Mouse (Mus musculus) brain, adult 2 months (tissue): Measurements from ENCODE around the gene Fam20c.

Experiments used
- DNase-seq: peaks from one replicate; pipeline ENCODE4 v3.0.0; 2011; ENCODE audit warnings: low read depth, low spot score

The Fam20c gene

DNA sequence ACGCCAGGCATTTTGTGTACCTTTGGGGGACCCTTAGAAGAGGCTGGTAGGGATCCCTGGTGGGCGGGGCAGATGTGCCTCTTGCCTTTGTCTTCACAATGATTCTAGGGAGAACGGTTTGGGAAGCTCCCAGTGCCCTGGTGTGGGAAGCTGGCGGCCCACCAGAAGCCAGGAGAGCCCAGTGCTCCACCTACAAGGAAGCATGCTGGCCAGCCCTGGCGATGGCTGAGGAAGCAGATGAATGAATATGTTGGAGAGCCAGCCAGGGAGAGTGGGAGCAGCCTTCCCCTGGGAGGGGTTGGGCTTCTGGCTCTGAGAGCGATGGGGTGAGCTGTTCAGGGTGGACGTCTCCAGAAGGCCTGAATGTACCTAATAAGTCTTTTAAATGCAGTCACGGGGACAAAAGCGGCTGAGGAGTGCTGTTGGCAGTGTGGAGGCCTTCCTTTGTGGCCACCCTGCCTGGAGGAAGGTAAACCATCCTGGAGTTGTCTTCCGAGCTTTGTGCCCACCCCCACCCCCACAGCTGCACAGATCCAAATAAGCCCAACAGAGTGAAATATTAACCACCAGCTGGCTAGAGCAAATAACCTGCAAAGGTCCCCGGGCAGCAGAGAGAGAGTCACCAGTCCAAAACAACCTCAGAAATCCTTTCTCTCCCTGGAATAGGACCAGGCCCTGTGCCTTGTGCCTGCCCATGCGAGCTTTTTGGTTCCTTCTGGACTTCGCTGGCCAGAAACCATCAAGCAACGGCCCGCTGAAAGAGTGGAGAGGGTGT is 2.2 kb downstream of the Fam20c start:
- DNase-seq: peak; percentile 68

DNA sequence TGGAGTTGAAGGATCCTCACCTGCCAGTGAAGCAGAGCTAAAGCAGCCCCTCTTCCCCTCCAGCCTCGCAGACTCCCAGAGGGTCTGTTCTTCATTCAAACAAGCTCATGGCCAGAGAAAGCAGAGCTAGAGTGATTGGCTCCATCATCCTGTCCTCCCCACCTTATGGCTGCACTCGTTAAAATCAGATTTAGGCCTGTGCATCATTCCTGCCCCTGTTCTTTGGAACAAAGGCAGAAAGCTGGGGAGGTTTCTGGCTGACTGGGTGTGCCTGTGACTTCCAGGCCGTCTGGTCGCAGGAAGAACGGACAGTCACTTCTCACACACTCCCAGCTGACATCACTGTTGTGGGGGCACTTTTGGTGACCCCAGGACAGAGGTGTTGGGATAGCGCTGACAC is 2.8 kb downstream of the Fam20c start:
- DNase-seq: no peak

DNA sequence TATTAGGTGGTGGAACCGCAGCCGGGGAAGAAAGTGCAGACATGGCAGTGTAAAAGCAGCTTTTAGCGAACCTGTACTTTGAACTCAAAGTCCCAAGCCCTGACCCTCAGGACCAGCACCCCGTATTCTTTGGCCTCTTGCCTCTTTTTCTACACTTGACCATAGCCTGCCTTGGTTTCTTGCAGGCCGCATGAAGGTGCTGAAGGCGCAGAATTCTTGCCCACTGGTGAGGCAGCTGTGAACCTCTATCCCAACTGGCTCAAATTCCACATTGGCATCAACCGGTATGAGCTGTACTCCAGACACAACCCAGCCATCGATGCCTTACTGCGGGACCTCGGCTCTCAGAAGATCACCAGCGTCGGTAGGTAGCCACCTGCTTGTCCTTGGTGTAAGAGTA is 3.3 kb downstream of the Fam20c start:
- no peak for DNase-seq

DNA sequence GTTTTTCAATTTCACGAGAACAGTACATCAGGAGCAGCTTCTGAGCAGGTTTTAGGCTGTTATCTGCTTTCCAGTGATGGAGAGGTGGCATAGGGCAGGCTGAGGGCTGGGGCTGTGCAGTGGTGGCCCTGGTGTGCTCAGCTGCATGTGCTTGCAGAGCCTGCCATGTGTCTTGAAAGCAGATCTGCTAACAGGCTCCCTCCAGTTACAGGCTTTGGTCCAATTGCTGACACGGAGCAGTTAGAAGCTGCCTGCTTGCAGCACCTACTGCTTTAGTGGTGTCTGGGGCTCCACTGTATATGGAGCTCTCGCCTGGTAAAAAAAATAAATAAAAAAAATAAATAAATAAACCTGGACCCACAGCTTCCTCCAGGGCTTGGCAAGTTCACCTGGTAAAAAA is 4.2 kb downstream of the Fam20c start:
- peak; percentile 54 for DNase-seq

DNA sequence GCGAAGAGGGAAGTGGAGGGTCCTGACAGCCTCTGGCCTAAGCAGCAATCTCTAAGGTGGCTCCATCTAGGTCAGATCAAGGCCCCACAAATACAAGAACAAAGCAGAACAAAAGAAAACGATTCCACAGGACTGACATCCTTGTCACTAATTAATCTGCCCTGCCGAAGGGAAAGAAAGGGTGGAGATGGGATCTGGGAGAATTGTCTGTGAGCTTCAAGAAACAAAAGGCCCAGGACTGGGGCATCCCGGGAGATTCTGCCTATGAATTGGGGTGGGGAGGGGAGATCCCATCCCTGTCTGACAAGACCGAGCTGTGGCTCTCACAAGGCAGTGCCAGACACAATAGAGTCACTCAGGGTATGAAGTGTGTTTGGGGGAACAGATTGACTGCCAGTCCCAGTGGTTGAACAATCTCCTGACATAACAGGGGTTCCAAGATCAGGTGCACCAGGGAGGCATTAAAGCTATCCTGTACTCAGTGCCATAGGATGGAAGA is 7.6 kb downstream of the Fam20c start:
- no peak for DNase-seq

DNA sequence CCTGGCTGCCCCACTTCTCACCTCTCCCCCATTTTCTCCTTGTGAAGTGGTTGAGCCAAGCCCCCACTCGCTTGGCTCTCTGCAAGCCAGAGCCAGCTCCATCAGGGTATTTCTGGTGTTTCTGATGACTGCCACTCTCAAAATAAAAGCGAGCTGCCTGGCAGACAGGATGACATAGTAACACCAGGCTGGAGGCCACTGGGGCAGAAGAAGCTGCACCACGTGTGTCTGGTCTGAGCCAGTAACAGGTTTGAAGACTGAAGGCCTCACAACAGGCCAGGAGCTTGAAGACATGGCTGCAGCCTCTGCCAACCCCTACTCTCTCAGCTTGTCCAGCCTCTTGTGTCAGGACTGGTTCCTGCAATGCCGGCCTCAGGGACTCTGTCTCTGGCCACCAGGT is 8.0 kb downstream of the Fam20c start:
- no peak for DNase-seq

DNA sequence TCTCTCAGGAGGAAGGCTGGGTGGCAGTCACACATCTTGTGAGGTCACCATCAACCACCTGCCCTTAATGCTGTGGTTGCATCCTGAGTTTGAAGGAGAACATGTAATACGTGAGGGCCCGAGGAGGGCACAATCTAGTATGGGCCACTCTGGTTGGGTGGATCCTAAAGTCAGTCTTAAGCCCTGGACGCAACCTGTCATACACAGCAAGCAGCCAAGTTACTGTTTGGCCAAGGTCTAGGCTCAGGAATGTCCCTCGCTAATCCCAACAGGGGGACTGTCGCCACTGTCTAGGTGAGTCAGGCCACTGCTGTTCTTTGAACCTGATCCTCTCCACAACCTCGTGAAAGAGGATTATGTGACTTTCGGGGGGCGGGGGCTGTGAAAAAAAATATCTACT is 10.3 kb downstream of the Fam20c start:
- no peak for DNase-seq

DNA sequence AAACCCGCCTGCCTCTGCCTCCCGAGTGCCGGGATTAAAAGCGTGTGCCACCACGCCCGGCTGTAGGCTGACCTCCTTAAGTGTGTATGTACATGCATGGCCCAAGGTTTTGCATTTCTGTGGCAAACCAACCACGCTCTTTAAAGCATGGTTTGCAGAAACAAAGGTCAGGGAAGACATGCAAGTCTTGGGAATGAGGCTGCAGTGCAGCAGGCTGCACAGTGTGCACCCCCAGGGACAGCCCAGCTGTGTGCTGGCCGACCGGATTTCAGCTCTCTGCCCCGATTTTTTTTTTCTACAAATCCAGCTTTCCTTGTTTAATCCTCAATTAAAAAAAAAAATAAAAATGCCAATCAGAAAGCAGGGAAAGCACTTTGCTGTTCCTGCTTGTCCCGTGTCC is 13.3 kb downstream of the Fam20c start:
- no peak for DNase-seq

DNA sequence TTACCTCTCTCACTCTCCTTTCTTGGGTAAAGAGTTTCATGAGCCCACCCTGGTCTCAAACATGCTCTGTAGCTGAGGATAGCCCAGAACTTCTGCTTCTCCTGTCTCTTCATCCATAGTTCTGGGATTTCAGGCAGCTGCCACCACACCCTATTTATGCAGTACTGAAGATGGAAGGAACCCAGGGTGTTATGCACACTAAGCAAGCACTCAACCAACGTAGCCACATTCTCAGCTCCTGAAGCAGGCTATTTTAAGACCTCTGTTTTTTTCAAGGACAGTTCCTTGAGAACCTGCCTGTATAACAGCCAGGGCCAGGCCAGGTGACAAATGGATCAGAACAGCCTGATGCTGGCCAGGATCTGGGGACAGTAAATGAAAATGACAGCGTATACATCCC is 14.4 kb downstream of the Fam20c start:
- peak; percentile 41 for DNase-seq

DNA sequence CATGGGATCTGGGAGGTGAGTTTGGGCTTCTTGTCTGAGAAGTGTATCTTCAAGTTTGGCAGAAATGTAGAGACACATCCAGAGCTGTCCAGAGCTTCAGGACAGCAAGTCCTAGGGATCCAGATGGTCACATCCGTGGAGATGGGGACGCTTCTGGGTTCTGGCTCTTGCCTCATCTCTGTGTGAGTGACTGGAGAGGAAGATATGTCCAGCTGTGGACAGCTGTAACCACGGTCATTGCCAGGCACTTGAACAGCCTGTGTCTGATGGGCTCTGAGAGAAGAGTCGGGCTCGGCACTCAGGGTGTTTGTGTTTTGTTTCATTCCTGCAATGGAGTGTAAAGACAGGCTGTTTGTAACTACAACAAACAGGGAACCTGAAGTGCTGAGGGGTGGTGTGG is 14.8 kb downstream of the Fam20c start:
- no peak for DNase-seq

DNA sequence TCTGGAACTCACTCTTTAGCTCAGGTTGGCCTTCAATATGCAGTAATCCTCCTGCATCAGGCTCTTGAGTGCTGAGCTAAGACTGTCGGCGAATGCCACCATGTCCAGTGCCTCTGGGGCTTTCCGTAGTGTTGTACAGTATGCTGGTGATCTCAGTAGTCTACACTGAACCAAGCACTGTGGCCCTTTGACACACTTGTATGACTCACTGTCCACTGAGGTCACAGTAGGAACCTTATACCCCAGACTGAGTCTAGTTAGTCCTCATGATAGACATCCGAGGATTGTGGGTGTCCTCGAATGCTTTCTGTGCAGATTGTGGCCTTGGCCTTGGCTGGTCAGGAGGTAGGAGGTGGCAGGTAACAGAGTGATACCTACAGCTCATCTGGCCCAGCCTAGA is 20.8 kb downstream of the Fam20c start:
- DNase-seq: no peak

DNA sequence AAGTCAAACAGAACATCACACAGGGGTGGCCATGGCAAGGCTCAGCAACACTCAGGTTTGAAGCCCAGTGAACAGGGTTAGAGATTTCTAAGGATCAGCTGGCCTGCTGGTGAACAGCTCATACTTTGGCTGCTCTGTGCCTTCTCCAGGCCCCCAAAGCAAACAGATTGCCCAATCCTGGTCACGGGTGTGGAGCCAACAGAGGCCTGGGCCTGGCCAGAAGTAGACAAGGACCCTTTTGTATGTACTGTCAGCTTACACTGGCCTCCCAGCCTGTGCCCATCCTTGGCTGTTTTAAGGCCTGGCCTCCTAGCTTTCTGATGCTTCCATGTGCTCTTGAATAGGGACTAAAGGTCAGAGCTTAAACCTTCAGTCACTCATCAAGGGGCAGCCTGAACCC is 22.0 kb downstream of the Fam20c start:
- DNase-seq: peak; percentile 86

DNA sequence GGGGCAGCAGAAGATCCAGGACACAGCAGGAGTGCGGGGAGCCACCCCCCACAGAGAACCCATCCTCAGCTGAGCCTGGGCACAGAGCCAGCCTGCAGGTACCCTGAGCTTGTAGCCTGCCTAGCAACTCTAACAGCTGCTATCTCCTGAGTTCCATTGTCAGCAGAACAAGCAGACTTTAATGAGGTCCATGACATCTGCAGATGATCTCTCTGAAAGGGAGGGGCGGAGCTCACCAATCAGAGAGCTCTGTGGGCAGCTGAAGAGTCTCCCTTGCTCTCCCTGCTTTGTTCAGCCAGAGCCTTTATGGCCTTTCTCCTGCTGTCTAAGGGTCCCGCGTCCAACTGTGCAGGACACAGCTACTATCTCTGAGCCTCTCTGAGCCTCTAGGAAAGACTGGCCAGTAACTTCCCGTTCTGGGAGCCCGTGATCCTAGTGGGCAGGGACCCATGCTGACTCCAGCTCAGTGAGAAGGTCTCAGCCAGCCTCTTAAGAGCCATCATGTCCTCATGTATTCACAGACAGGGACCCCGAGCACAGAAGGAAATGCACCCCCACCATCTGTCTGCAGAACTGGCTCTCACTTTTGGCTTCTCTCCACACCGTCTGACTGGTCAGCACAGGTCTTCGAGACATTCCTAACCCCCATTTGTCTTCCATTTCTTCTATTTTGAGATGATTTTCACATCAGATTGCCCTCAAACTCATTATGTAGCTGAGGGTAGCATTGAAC is 24.6 kb downstream of the Fam20c start:
- peak; percentile 85 for DNase-seq

DNA sequence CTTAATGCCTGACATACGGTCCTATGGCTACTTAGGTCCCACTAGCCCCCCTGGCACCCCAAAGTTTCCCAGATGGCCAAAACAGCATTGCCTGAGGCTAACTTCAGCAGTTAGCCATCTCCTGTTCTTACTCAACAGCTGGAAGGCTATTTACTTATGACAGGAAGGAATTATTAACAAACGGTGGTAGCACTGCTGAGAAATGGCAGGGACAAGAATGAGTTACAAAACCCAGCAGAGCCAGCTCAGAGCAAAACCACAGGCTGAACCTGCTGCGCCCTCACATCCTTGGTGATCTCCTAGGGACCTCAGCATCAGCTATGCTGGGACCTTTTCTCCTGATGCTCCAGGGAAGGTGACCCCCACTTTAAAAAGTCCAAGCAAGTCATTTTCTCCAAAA is 25.3 kb downstream of the Fam20c start:
- DNase-seq: no peak

DNA sequence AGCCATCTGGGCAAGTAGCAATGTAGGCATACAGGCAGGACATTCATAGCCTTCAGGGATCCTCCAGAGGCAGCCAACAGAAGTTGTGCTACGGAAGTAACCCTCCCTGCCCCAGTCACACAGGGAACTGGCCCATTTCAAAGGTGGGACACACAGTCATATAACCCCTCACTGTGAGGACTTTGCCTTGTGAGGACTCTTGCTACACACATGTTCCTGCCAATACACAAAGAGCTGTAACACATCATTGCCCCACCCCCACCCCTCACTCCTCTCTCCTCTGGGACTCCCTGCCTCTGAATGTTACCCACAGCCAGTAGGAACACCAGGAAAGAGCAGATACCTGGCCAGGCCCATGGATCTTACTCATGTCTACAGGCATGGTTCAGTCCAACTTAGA is 28.4 kb downstream of the Fam20c start:
- no peak for DNase-seq

DNA sequence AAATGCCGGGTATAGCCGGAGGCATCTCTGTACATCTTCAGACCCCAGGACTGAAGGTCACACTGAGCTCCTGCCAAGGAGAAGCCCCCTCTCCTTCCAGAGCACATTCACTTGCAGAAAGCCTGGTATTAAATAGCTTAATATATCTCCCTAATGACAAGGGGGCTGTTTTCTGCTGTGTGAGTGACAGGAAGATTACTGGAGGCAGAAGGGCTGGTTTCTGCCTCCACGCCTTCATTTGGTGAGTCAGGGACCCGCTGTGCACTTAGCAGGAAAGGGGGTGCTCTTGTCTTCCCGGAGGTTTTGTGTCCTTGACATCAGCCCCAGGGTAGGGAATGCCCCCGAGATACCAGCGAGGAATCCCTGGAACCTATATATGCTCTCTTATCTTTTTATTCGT is 28.9 kb downstream of the Fam20c start:
- peak; percentile 83 for DNase-seq

DNA sequence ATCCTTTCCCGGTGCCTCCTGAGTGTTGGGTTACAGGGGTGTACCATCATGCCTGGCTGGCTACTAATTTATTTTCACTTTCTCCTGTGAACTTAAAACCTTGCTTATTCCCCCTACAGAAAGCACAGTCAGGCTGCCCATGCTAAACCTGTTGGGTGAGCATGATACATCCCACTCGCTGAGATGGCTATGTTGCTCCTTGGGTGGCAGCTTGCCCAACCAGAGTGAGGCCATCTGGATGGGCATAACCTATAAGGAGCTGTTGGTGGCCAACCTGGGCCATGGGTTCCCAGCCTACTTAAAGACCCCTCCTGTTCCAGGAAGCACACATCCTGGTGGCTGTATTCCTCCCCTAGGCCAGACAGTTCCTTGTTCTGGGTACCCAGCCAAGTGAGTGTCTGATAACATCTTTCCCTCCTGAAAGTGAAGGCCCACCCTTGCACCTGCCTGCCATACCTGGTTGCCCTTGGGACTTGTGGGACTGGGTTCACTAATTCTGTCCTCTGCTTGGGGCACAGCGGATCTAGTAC is 31.7 kb downstream of the Fam20c start:
- DNase-seq: no peak

DNA sequence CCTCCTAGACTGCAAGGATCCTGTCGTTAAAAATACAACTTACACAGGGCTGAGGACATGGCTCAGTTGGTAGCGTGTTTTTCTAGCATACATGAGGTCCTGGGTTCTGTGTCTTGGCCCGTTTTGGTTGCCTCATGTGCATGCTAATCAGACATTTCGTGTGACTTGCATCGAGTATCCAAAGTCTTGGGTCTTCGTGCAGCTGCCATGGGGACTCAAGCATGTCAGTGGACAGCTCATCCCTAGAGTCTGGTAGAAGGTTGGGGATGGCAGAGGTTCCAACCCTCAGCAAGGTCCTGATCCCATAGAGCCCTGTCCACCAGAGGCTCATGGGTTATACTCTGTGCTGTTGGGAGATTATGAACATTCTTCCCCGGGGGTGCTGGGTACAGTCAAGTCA is 33.3 kb downstream of the Fam20c start:
- DNase-seq: no peak

DNA sequence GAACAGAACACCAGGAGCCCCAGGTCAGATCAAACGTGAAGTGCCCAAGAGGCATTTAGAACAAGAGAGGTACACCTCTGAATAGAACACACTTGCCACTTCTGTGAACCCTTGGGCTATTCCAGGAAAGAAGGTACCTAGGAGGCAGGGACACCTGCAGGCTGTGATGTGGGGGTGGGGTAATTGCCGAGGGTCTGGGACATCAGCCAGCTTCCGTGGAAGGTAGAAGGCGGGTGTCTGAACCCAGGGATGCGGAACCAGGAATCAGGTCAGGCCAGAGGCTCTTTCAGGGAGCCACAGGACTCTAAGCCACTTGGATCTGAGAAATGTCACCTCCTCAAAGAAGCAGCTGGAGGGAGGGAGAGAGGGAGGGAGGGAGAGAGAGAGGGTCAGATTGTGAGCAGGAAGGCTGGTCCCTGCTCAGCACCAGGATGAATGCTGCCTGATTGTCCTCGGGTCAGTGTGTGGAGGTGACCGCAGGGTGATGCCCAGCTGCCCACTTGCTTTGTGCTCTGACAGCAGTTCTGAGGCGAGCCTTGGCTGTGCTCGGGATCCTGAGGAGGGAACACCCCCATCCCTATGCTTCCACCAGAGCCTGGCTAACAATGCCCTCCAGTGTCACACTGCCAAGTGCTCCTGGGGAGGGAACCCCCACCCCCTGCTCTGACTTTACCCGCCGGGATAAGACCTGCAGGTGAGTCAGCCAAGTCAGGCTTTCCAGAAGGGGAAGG is 34.3 kb downstream of the Fam20c start:
- DNase-seq: peak; percentile 62

DNA sequence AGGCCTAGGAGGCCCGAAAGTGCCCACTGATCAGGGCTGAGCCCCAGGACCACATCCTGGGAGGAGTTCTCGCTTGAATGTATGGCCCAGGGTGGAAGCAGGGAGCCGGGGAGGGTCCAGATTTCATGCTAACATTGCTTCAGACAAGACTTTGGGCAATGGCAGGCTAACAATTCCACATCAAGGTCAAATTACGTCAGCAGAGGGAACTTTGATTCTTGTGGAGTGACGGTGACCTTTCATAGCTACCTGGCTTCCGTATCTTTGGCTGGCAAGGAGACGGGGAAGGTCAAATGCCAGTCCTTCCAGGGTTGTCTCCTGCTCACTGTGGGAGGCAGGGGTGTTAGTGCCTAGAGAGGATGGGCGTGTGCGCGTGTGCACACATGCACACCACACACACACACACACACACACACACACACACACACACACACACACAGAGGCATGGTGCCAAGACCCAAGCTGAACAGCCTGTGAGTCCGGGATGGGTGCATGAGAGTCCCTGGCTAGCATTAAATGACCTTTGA is 36.7 kb downstream of the Fam20c start:
- no peak for DNase-seq

DNA sequence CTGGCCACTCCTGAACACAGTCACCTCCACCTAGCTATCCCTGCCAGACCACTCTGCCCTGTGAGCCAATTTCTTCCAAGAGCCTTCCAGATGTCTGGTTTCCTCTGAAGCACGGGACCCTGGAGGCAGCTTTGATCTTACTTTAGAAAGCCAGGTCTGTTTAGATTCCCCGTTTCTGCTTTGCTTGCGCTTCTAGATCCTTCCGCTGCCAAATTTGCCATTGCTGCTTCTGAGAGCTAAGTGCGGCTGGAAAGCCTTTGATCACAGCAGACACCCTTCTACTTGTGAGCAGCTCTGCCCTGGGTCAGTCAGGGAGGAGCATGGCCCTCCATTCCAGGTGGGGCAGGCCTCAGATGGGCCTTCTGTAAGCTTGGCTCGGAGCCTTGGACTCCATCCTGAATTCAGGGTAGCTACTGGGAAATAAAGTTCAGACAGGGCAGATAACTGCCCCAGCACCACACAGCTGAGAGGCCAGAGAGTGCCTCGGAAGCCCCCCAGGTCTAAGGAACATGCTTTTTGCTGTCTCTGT is 47.3 kb downstream of the Fam20c start:
- DNase-seq: peak; percentile 54

DNA sequence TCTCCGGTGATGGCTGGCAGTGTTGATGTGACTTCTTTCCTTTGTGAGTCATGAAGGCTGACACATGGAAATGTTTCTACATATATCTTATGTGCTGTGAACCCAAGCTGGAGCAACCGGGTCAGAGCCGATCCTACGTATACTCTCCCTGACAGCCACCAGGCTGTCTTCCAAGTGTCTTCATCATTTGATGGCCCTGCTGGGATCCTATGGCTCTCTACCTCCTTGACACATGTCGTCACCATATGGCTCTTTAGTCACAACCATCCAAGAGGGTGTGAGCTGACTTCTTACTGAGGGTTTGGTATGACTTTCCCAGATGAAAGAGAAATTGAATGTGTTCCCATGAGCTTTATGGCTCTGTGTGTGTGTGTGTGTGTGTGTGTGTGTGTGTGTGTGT is 50.0 kb downstream of the Fam20c start:
- DNase-seq: peak; percentile 63
